Mouse (Mus musculus): ENCODE data around the gene Ly6g6e. TPM values are rescaled to one million over a fixed set of nuclear protein-coding genes. Genes with fewer than 3 reads are reported as not detected.

The Ly6g6e gene
- total RNA-seq, 1 experiment: 13.4 TPM

- H3K27ac ChIP-seq (ENCODE audit: insufficient read depth, low read depth, low read length, poor library complexity, severe bottlenecking): peak within 1 kb of the TSS; percentile 74; the same call in 1 of the 2 replicates
- no peaks in the 10 kb centered on the region for H3K9me3 ChIP-seq (ENCODE audit: control insufficient read depth, insufficient read depth, low read depth, low read length)
- peaks cover 0 to 2% of the 10 kb centered on the region in 2 experiments; a peak in 1 of 4 replicates for H3K4me1 ChIP-seq (ENCODE audit: control insufficient read depth in 2 of 2, insufficient read depth in 2 of 2, low read length in 2 of 2, poor library complexity in 1 of 2)
- H3K36me3 ChIP-seq (ENCODE audit: control insufficient read depth, insufficient read depth, low read length, poor library complexity, severe bottlenecking): peaks cover 4% of the 10 kb centered on the region; the same call in 1 of the 2 replicates
- peak; percentile 81 for DNase-seq (ENCODE audit: low read depth, low spot score)
- no peak for TF ChIP-seq HCFC1 (IDR thresholded peaks at IDR 0.05; ENCODE audit: borderline replicate concordance, insufficient read depth, low read length)
- TF ChIP-seq ZNF384 (IDR thresholded peaks at IDR 0.05; ENCODE audit: low read depth, low read length): 0 out of 2 replicates have a peak, but pooled peaks have one; percentile 43
- no peak for TF ChIP-seq CHD2 (IDR thresholded peaks at IDR 0.05; ENCODE audit: low read depth, low read length)
- TF ChIP-seq ZC3H11A (IDR thresholded peaks at IDR 0.05; ENCODE audit: borderline replicate concordance, low read depth, low read length): no peak
- TF ChIP-seq MAFK (IDR thresholded peaks at IDR 0.05; ENCODE audit: insufficient read depth, low read depth, low read length): no peak
- in situ Hi-C loops (cut with MboI; ENCODE audit: low sequenced_read_pairs in 2 of 2, unreplicated experiment in 2 of 2): no loop called here
- H3K9ac ChIP-seq (ENCODE audit: insufficient read depth, low read depth, low read length, poor library complexity, severe bottlenecking): peak within 1 kb of the TSS; percentile 97
- peak within 1 kb of the TSS; percentile 74 to 85 for H3K4me3 ChIP-seq (ENCODE audit: insufficient read depth in 1 of 2, low read depth in 1 of 2, low read length in 2 of 2, poor library complexity in 1 of 2, severe bottlenecking in 1 of 2)
Observed at GRCm38 (mm10) chr17:35088825-35089644, 12.3 kb downstream of the Ly6g6e start, which contains the start of gene Abhd16a. Gene Abhd16a (plus strand): TSS chr17:35089263.

GRCm38 (mm10) chr17:35090166-35090932, 13.6 kb downstream of the Ly6g6e start:
- H3K36me3 ChIP-seq (ENCODE audit: control insufficient read depth, insufficient read depth, low read length, poor library complexity, severe bottlenecking): peaks cover 8% of the 10 kb centered on the region; the same call in 1 of the 2 replicates

GRCm38 (mm10) chr17:35092403-35093198, 15.9 kb downstream of the Ly6g6e start:
- H3K9me3 ChIP-seq (ENCODE audit: control insufficient read depth, insufficient read depth, low read depth, low read length): no peaks in the 10 kb centered on the region
- TF ChIP-seq CHD2 (IDR thresholded peaks at IDR 0.05; ENCODE audit: low read depth, low read length): no peak
- no peak for TF ChIP-seq MAFK (IDR thresholded peaks at IDR 0.05; ENCODE audit: insufficient read depth, low read depth, low read length)
- TF ChIP-seq HCFC1 (IDR thresholded peaks at IDR 0.05; ENCODE audit: borderline replicate concordance, insufficient read depth, low read length): no peak
- no peak for TF ChIP-seq ZC3H11A (IDR thresholded peaks at IDR 0.05; ENCODE audit: borderline replicate concordance, low read depth, low read length)
- no peak for TF ChIP-seq ZNF384 (IDR thresholded peaks at IDR 0.05; ENCODE audit: low read depth, low read length)
- H3K36me3 ChIP-seq (ENCODE audit: control insufficient read depth, insufficient read depth, low read length, poor library complexity, severe bottlenecking): peaks cover 12% of the 10 kb centered on the region; the same call in 1 of the 2 replicates
- H3K27ac ChIP-seq (ENCODE audit: insufficient read depth, low read depth, low read length, poor library complexity, severe bottlenecking): no peak overlapping the region
- peaks cover 0 to 2% of the 10 kb centered on the region in 2 experiments; a peak in 1 of 4 replicates for H3K4me1 ChIP-seq (ENCODE audit: control insufficient read depth in 2 of 2, insufficient read depth in 2 of 2, low read length in 2 of 2, poor library complexity in 1 of 2)
- no peak overlapping the region for H3K9ac ChIP-seq (ENCODE audit: insufficient read depth, low read depth, low read length, poor library complexity, severe bottlenecking)
- DNase-seq (ENCODE audit: low read depth, low spot score): no peak
- no peak overlapping the region for H3K4me3 ChIP-seq (ENCODE audit: insufficient read depth in 1 of 2, low read depth in 1 of 2, low read length in 2 of 2, poor library complexity in 1 of 2, severe bottlenecking in 1 of 2)
- in situ Hi-C loops (cut with MboI; ENCODE audit: low sequenced_read_pairs in 2 of 2, unreplicated experiment in 2 of 2): no loop called here

More at GRCm38 (mm10) chr17:35090166-35090932, 13.6 kb downstream of the Ly6g6e start:
- in situ Hi-C loops (cut with MboI; ENCODE audit: low sequenced_read_pairs in 2 of 2, unreplicated experiment in 2 of 2): no loop called here
- Histone ChIP-seq H3K9ac (ENCODE audit: insufficient read depth, low read depth, low read length, poor library complexity, severe bottlenecking) (no peak overlapping the region), H3K4me1 (ENCODE audit: control insufficient read depth in 2 of 2, insufficient read depth in 2 of 2, low read length in 2 of 2, poor library complexity in 1 of 2) (peaks cover 0 to 2% of the 10 kb centered on the region in 2 experiments; a peak in 1 of 4 replicates), H3K27ac (ENCODE audit: insufficient read depth, low read depth, low read length, poor library complexity, severe bottlenecking) (no peak overlapping the region), H3K4me3 (ENCODE audit: insufficient read depth in 1 of 2, low read depth in 1 of 2, low read length in 2 of 2, poor library complexity in 1 of 2, severe bottlenecking in 1 of 2) (peak overlapping the region in 1 of 2 experiments; percentile 74; a peak in 2 of 4 replicates), H3K9me3 (ENCODE audit: control insufficient read depth, insufficient read depth, low read depth, low read length) (no peaks in the 10 kb centered on the region)
- DNase-seq (ENCODE audit: low read depth, low spot score): no peak
- TF ChIP-seq ZNF384 (IDR thresholded peaks at IDR 0.05; ENCODE audit: low read depth, low read length) (no peak), HCFC1 (IDR thresholded peaks at IDR 0.05; ENCODE audit: borderline replicate concordance, insufficient read depth, low read length) (no peak), MAFK (IDR thresholded peaks at IDR 0.05; ENCODE audit: insufficient read depth, low read depth, low read length) (no peak), ZC3H11A (IDR thresholded peaks at IDR 0.05; ENCODE audit: borderline replicate concordance, low read depth, low read length) (no peak), CHD2 (IDR thresholded peaks at IDR 0.05; ENCODE audit: low read depth, low read length) (no peak)

Measured in ES-E14 (cell line).